Mouse (Mus musculus) liver, adult 2 months (tissue): ENCODE data around the gene Ogfod3. TPM values are rescaled to one million over a fixed set of nuclear protein-coding genes. Genes with fewer than 3 reads are reported as not detected.

Source experiments
- DNase-seq: peaks from one replicate; pipeline ENCODE4 v3.0.0-alpha.2; 2011; ENCODE audit warnings: low read depth, low spot score; ENCODE audit errors: extremely low read depth
- H3K27ac ChIP-seq: fragments of 200-500 bp; replicated peaks from 2 replicates; pipeline ENCODE4 v1.5.1; 2012; ENCODE audit warnings: low read depth, mild to moderate bottlenecking, control low read depth, inconsistent platforms, low read length; ENCODE audit not compliant: insufficient read depth
- H3K27me3 ChIP-seq: fragments of 200-500 bp; 2 replicates; pipeline ENCODE4 v1.6.1; 2012; ENCODE audit warnings: mild to moderate bottlenecking, moderate library complexity, low read length, inconsistent platforms; ENCODE audit not compliant: control insufficient read depth, insufficient read depth
- H3K36me3 ChIP-seq: fragments of 200-500 bp; 2 replicates; pipeline ENCODE4 v1.6.1; 2012; ENCODE audit warnings: low read length, inconsistent platforms; ENCODE audit not compliant: control insufficient read depth, insufficient read depth
- H3K4me1 ChIP-seq: fragments of 200-500 bp; 2 replicates; pipeline ENCODE4 v1.6.1; 2011; ENCODE audit warnings: low read length; ENCODE audit not compliant: control insufficient read depth, insufficient read depth
- H3K4me3 ChIP-seq: fragments of 200-500 bp; 2 replicates; pipeline ENCODE4 v1.5.1; 2011; ENCODE audit warnings: low read depth, mild to moderate bottlenecking, control low read depth, low read length, moderate library complexity; ENCODE audit not compliant: insufficient read depth
- H3K79me2 ChIP-seq: fragments of 200-500 bp; 2 replicates; pipeline ENCODE4 v1.6.1; 2012; ENCODE audit warnings: inconsistent platforms, mild to moderate bottlenecking, low read length, moderate library complexity; ENCODE audit not compliant: control insufficient read depth, insufficient read depth
- H3K9ac ChIP-seq: fragments of 200-500 bp; 2 replicates; pipeline ENCODE4 v1.6.1; 2012; ENCODE audit warnings: low read depth, mild to moderate bottlenecking, control low read depth, inconsistent platforms, low read length
- CTCF ChIP-seq: fragments of 200-500 bp; IDR thresholded peaks from 2 replicates; pipeline ENCODE4 v1.5.1; 2011; ENCODE audit warnings: low read depth, low read length, control low read depth
- POLR2A ChIP-seq: fragments of 200-500 bp; IDR thresholded peaks from 2 replicates; pipeline ENCODE4 v1.6.1; 2011; ENCODE audit warnings: low read length, control low read depth; ENCODE audit not compliant: insufficient read depth; ENCODE audit errors: extremely low read depth
- WGBS: fragments of 180-500 bp; shearing (Covaris S2); methylation state at CpG from one replicate; pipeline ENCODE4 v1.1.7; 2018; 5-methylcytosine and 5-hydroxymethylcytosine counted together
- polyA plus RNA-seq: library from polyadenylated mRNA; depleted of rRNA; stranded (reverse); fragments of >200 nt; gene quantifications from 2 replicates; pipeline ENCODE4 v1.2.3, GENCODE M21; 2012
- total RNA-seq: library from RNA; depleted of rRNA; stranded (reverse); fragments of >200 nt; gene quantifications from 2 replicates; pipeline ENCODE4 v1.2.3, GENCODE M21; 2014

Gene Ogfod3
- total and polyA plus RNA-seq, 2 experiments, result 7.9 to 8.6 TPM

- DNase-seq, result peak; percentile 36
- H3K9ac ChIP-seq, result no peak overlapping the region
- TF ChIP-seq POLR2A, result no peak
- peak; percentile 70 for TF ChIP-seq CTCF
- peaks cover 2% of the 10 kb centered on the region; the same call in 1 of the 2 replicates for H3K4me1 ChIP-seq
- no peaks in the 10 kb centered on the region; the same call in 1 of the 2 replicates for H3K79me2 ChIP-seq
- no peaks in the 10 kb centered on the region for H3K27me3 ChIP-seq
- WGBS, result 30% methylated on average over 9 of the region's 9 CpGs
- H3K4me3 ChIP-seq, result no peak overlapping the region
- H3K36me3 ChIP-seq, result peaks cover 11% of the 10 kb centered on the region
- peak overlapping the region; percentile 86; the same call in 1 of the 2 replicates for H3K27ac ChIP-seq
Measured at GRCm38 (mm10) chr11:121235475-121236238, 31.1 kb upstream of the Ogfod3 start.

GRCm38 (mm10) chr11:121232706-121233105 lies 28.2 kb upstream of the Ogfod3 start:
- H3K79me2 ChIP-seq, result no peaks in the 10 kb centered on the region; the same call in 1 of the 2 replicates
- no peaks in the 10 kb centered on the region for H3K36me3 ChIP-seq
- peaks cover 5% of the 10 kb centered on the region; the same call in 1 of the 2 replicates for H3K4me1 ChIP-seq
- TF ChIP-seq POLR2A, result no peak
- TF ChIP-seq CTCF, result no peak
- no peak overlapping the region for H3K9ac ChIP-seq
- no peak overlapping the region for H3K27ac ChIP-seq
- H3K27me3 ChIP-seq, result no peaks in the 10 kb centered on the region
- DNase-seq, result no peak
- WGBS, result 79% methylated on average over 4 of the region's 4 CpGs
- H3K4me3 ChIP-seq, result no peak overlapping the region

- DNase-seq, result no peak
- Histone ChIP-seq H3K4me3 (no peak overlapping the region), H3K4me1 (peaks cover 5% of the 10 kb centered on the region; the same call in 1 of the 2 replicates), H3K27ac (no peak overlapping the region), H3K79me2 (no peaks in the 10 kb centered on the region; the same call in 1 of the 2 replicates), H3K9ac (no peak overlapping the region), H3K27me3 (no peaks in the 10 kb centered on the region), H3K36me3 (no peaks in the 10 kb centered on the region)
- WGBS, result 65% methylated on average over 4 of the region's 4 CpGs
- TF ChIP-seq CTCF (no peak), POLR2A (no peak)
Measured at GRCm38 (mm10) chr11:121231628-121232291, 27.2 kb upstream of the Ogfod3 start.

GRCm38 (mm10) chr11:121231191-121231590 lies 26.7 kb upstream of the Ogfod3 start:
- no peak for DNase-seq
- peaks cover 5% of the 10 kb centered on the region; the same call in 1 of the 2 replicates for H3K4me1 ChIP-seq
- no peaks in the 10 kb centered on the region for H3K27me3 ChIP-seq
- no peak overlapping the region for H3K4me3 ChIP-seq
- no peak overlapping the region for H3K9ac ChIP-seq
- no peak overlapping the region for H3K27ac ChIP-seq
- no peaks in the 10 kb centered on the region for H3K36me3 ChIP-seq
- H3K79me2 ChIP-seq, result no peaks in the 10 kb centered on the region; the same call in 1 of the 2 replicates
- WGBS, result 78% methylated on average over 4 of the region's 4 CpGs
- TF ChIP-seq POLR2A (no peak), CTCF (no peak)

GRCm38 (mm10) chr11:121229018-121229439 lies 24.5 kb upstream of the Ogfod3 start, which contains the start of gene Cybc1:
Gene Cybc1, minus strand, starts transcription at chr11:121229322.
- H3K36me3 ChIP-seq, result peaks cover 3% of the 10 kb centered on the region; the same call in 1 of the 2 replicates
- H3K27me3 ChIP-seq, result no peaks in the 10 kb centered on the region
- H3K27ac ChIP-seq, result peak within 1 kb of the TSS; percentile 70
- peak; percentile 79 for DNase-seq
- H3K79me2 ChIP-seq, result no peaks in the 10 kb centered on the region; the same call in 1 of the 2 replicates
- peaks cover 5% of the 10 kb centered on the region; the same call in 1 of the 2 replicates for H3K4me1 ChIP-seq
- H3K4me3 ChIP-seq, result peak within 1 kb of the TSS; percentile 77
- TF ChIP-seq POLR2A, result 0 out of 2 replicates have a peak, but pooled peaks have one; percentile 16
- TF ChIP-seq CTCF, result peak; percentile 35
- under 1% methylated on average over 23 of the region's 23 CpGs for WGBS
- peak within 1 kb of the TSS; percentile 79 for H3K9ac ChIP-seq
